Mouse (Mus musculus): ENCODE measurements around the gene Serpinb9e. TPM values are rescaled to one million over a fixed set of nuclear protein-coding genes. Genes with fewer than 3 reads are reported as not detected.
"Not testable (repeated sequence)": the region's sequence is repeated elsewhere in the genome, so short reads cannot be mapped to it uniquely, and the experiment has no call there.

The Serpinb9e gene
- not detected in 2 replicates for polyA plus RNA-seq (2012; ENCODE audit: insufficient read depth, low replicate concordance)

- not testable (repeated sequence) for H3K9me3 ChIP-seq; H3K27me3 ChIP-seq (replicated peaks); H3K36me3 ChIP-seq (replicated peaks; ENCODE audit: low read length); H3K4me1 ChIP-seq; H3K4me3 ChIP-seq (replicated peaks)
These were observed at the start of gene Serpinb9e for GRCm38 (mm10) chr13:33249312-33249711. Gene Serpinb9e, plus strand, starts transcription at chr13:33249612.

GRCm38 (mm10) chr13:33199740-33200139 is 49.7 kb upstream of the Serpinb9e start:
- no peaks in the 10 kb centered on the region for H3K4me1 ChIP-seq
- no peaks in the 10 kb centered on the region for H3K9me3 ChIP-seq
- no peak for TF ChIP-seq GATA1 (IDR thresholded peaks at IDR 0.05; ENCODE audit: borderline replicate concordance, low read length)
- TF ChIP-seq FLI1 (IDR thresholded peaks at IDR 0.05; ENCODE audit: low read length), result no peak
- no peak overlapping the region for H3K4me3 ChIP-seq (replicated peaks)
- H3K36me3 ChIP-seq (replicated peaks; ENCODE audit: low read length), result no peaks in the 10 kb centered on the region
- H3K27me3 ChIP-seq (replicated peaks), result no peaks in the 10 kb centered on the region

- H3K4me1 ChIP-seq; H3K36me3 ChIP-seq (replicated peaks; ENCODE audit: low read length); H3K27me3 ChIP-seq (replicated peaks); H3K9me3 ChIP-seq; H3K4me3 ChIP-seq (replicated peaks): not testable (repeated sequence)
These were observed 59.2 kb downstream of the Serpinb9e start for GRCm38 (mm10) chr13:33308631-33309030.

Other genes with a start within 250 kb of the Serpinb9e start
- 0.55 TPM in 1 of 2 replicates, not detected in the other for gene Serpinb9, start 246.4 kb upstream of the Serpinb9e start, polyA plus RNA-seq (2012; ENCODE audit: insufficient read depth, low replicate concordance)
- gene Serpinb9b, start 222.2 kb upstream of the Serpinb9e start, polyA plus RNA-seq (2012; ENCODE audit: insufficient read depth, low replicate concordance), result 0.12 TPM in 1 of 2 replicates, not detected in the other
- not detected in 2 replicates for gene Serpinb1b, start 171.0 kb upstream of the Serpinb9e start, polyA plus RNA-seq (2012; ENCODE audit: insufficient read depth, low replicate concordance)
- gene Serpinb9c, start 89.9 kb upstream of the Serpinb9e start, polyA plus RNA-seq (2012; ENCODE audit: insufficient read depth, low replicate concordance), result not detected in 2 replicates
- not detected in 2 replicates for gene Serpinb9d, start 56.7 kb upstream of the Serpinb9e start, polyA plus RNA-seq (2012; ENCODE audit: insufficient read depth, low replicate concordance)
- gene Serpinb9f, start 74.5 kb downstream of the Serpinb9e start, polyA plus RNA-seq (2012; ENCODE audit: insufficient read depth, low replicate concordance), result not detected in 2 replicates
- gene Gm11397, start 146.1 kb downstream of the Serpinb9e start, polyA plus RNA-seq (2012; ENCODE audit: insufficient read depth, low replicate concordance), result not detected in 2 replicates
- not detected in 2 replicates for gene Serpinb9g, start 235.2 kb downstream of the Serpinb9e start, polyA plus RNA-seq (2012; ENCODE audit: insufficient read depth, low replicate concordance)